Mouse (Mus musculus) kidney, adult 2 months (tissue): Measurements from ENCODE around the gene Sgk2.

ENCODE experiments used
- CTCF ChIP-seq: fragments of 200-500 bp; conservative IDR thresholded peaks from 2 replicates; pipeline ENCODE4 v1.5.1; 2011; ENCODE audit warnings: low read depth, mild to moderate bottlenecking, control low read depth, low read length, moderate library complexity, mixed read lengths; ENCODE audit not compliant: insufficient read depth, insufficient read length
- POLR2A ChIP-seq: fragments of 200-500 bp; IDR thresholded peaks from one replicate; pipeline ENCODE4 v1.6.1; 2011; ENCODE audit warnings: low read depth, low read length, control low read depth

DNA sequence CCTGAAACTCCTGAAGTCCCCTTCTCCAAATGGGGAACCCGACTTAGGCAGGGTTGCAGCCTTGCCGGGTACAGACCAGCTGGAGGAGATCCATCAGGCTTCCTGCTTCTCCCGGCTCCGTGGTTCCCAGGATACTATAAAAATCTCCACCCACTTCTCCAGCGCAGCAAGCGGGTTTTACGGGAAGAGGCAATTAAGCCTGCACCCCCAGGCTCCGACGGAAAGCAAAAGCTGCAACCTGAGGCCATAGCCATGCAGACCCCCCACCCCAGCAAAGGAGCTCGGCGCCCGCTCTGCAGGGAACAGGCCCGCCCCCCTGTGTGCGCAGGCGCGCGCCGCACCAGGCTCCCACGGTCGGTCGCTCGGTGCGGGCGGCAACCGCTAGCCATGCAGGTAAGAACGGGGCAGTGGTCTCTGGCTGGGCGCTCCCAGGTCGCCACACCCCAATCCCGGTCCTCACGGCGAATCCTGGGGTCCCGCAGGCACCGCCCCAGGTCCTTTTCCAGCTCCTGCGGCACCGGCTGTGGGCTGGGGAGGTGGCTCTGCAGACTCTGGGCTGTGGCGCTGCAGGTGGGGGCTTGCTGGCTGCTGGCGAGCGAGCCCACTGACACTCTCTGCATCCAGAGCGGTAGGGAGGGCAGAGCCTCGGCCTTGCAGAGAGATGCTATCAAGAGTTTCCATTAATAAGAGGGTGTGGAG is 43.8 kb upstream of the Sgk2 start, which contains the start of gene L3mbtl1:
- TF ChIP-seq CTCF: no peak
- no peak for TF ChIP-seq POLR2A
